Mouse (Mus musculus): ENCODE measurements around the gene Slc9a3.

The Slc9a3 gene

GRCm38 (mm10) chr13:74144120-74144884, 23.0 kb downstream of the Slc9a3 start:
- no peak for DNase-seq (ENCODE audit: low read depth in 2 of 2, low spot score in 2 of 2)

DNA sequence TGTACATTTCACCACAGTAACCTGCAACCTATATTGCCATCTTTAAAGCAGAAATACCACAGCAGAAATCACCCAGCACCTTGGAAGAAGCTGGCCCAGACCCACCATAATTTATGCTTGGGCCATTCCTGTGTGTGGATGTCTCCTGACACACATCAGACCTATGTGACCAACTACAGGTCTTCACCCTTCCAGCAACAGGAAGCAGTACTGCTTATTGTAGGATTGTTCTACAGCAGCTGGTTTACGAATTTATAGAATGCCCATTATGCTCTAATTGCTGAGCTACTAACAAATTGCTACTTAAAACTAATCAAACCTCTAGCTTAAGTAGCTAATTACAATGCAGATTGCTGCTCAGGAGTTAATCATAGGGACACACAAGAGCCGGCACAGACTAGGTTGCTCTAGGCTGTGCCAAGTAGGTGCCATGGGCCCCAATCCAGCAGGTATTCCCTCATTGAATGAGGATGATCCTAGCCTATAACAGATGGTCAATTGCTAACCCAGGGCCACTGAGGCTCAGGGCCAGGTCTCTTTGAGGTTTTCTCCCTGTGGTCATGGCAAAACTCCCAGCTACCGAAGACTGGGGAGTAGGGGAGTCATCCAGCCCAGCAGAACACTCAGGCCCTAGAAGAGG, 24.8 kb downstream of the Slc9a3 start:
- no peak for DNase-seq (ENCODE audit: low read depth in 2 of 2, low spot score in 2 of 2)

DNA sequence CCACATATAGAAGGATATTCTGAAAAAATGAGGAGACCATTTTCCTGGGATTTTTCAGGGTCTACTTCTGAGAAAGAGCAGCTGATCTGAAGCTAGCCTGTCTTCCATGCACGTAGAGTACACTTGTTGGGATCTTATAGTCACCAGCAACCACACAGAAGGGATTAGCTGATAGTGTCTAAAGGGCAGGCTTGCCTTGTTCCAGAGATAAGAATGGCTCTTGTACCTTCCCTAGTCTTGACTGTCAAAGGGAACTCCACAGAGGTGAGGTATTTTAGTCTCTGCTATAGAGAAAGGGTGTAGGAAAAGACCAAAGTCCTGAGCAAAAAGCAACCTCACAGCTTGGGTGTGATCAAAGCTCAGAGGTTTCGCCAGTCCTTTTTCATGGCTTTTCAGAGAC, 26.1 kb downstream of the Slc9a3 start:
- no peak for DNase-seq (ENCODE audit: low read depth in 2 of 2, low spot score in 2 of 2)

GRCm38 (mm10) chr13:74166348-74167056, 45.2 kb downstream of the Slc9a3 start:
- DNase-seq (ENCODE audit: low read depth in 2 of 2, low spot score in 2 of 2), result peak; percentile 15 to 37

DNA sequence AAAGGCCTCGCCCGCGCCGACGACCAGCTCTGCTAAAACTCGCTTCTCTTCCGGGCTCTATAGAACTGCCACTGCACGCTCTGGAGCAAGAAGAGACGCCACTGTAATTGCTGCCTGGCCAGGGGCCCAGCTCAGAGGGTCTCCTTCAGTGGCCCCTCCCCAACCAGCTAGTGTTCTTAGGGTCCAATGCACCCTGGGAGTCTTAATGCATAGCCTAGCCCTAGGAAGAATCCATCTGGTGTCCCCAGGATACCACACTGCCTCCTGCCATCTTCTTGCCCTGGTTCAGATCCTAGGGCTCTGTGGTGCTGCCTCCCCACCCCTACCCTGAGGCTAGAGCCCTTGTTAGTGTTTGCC, 45.8 kb downstream of the Slc9a3 start:
- DNase-seq (ENCODE audit: low read depth in 2 of 2, low spot score in 2 of 2), result peak in 1 of 2 experiments; percentile 3

DNA sequence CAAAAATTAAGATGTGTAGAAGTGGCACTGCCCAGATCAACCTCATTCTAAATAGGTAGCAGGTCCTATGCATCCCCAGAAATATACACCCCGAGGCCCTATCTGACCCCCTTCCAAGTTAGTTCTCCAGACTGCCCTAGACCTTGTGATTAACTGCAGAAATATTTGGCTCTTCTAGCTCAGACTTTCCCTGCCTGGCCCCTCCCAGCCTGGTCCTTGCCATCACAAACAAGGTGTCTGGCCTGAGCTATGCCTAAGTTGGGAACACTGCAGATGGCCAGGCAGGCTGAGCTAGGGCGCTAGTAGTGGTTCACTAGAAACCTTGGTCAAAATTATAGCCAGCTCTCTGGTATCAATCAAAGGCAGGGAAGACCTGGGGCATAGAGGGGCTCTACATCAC, 46.2 kb downstream of the Slc9a3 start:
- no peak for DNase-seq (ENCODE audit: low read depth in 2 of 2, low spot score in 2 of 2)

GRCm38 (mm10) chr13:74169446-74170164, 48.3 kb downstream of the Slc9a3 start:
- no peak for DNase-seq (ENCODE audit: low read depth in 2 of 2, low spot score in 2 of 2)

- DNase-seq (ENCODE audit: low read depth in 2 of 2, low spot score in 2 of 2), result no peak
These were observed 50.8 kb downstream of the Slc9a3 start for GRCm38 (mm10) chr13:74172036-74172435.

GRCm38 (mm10) chr13:74183011-74183695, 61.9 kb downstream of the Slc9a3 start:
- no peak for DNase-seq (ENCODE audit: low read depth in 2 of 2, low spot score in 2 of 2)

- DNase-seq (ENCODE audit: low read depth in 2 of 2, low spot score in 2 of 2), result no peak
These were observed 71.4 kb downstream of the Slc9a3 start for GRCm38 (mm10) chr13:74192613-74193012.

- DNase-seq (ENCODE audit: low read depth in 2 of 2, low spot score in 2 of 2), result no peak
These were observed 75.2 kb downstream of the Slc9a3 start for GRCm38 (mm10) chr13:74196451-74196850.

DNA sequence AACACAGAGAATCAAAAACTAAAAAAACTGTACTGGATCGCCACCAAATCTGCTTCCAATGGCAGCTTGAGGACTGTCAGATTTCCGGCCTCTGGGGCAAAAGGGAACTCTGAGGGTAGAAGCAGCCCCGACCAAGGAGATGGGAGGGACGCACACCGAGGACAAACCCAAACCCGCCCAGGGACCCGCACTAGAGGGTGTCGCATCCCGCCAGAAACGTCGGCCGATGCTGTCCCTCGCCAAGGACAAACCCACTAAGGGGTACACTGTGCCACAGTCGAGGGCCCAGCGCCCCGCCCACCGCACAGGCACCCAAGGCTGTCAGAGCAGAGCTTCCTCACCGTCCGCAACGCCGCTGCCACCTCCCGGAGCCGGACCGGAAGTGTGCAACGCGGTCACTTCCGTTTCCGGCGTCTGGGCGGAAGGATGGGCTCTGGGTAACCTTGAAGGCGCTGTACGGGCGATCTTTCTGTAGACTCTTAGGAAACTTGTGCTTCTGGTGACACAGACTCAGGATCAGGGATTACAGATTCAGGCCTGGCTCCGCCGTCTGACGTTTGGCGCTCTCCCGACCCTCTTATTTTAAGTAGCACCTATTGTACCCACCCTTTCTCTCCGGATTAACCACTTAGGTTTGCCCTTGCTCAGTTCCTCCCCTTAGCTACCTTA, 87.2 kb downstream of the Slc9a3 start, which contains the start of gene Exoc3:
TSS of gene Exoc3 (minus strand) at position 416 of the 669 bp plus-strand sequence.
- DNase-seq (ENCODE audit: low read depth in 2 of 2, low spot score in 2 of 2), result peak; percentile 79 to 81

DNA sequence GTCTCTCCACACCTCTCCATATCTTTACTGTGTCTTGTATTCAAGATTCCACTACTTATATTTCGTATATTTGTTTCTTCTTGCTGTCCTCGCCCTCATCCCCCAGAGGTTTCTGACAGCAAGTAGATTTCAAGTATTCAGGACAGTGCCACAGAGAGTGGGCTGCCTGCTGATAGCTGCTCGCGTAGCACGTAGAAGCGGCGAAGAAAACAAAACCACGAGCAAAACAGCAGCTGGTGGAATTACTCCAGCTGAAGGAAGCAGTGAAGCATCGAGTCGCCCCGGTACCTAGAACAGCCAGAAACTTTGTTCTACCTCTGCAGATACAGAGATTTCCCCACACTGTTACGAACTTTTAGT, 87.7 kb downstream of the Slc9a3 start:
- DNase-seq (ENCODE audit: low read depth in 2 of 2, low spot score in 2 of 2), result no peak

DNA sequence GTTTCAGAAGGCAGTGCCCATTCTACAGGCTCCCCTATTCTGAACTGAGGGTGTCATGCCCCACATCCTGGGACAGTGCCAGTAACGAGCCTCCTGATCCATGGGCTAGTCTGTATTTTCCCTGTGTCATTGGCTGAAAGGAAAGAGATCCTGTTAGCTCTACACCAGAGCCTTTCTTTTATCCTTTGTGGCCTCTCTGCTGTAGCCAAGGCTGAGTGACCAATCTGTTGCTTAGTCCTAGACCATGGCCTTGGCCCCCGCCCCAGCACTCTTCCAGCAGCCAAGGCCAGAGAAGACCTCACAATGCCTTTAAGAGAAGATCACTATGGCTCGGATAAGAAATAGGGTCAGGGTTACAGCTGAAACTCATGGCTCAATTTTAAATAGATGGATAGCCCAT, 97.2 kb downstream of the Slc9a3 start:
- DNase-seq (ENCODE audit: low read depth in 2 of 2, low spot score in 2 of 2), result no peak
